Mouse (Mus musculus) C2C12 (cell line): Measurements from ENCODE around the gene Ccdc58. TPM values are rescaled to one million over a fixed set of nuclear protein-coding genes. Genes with fewer than 3 reads are reported as not detected.

Source experiments
- H3K27me3 ChIP-seq: one replicate; pipeline ENCODE4 v1.6.1; 2011; ENCODE audit not compliant: control insufficient read depth, insufficient read depth, insufficient read length
- H3K36me3 ChIP-seq: one replicate; pipeline ENCODE4 v1.6.1; 2011; ENCODE audit not compliant: control insufficient read depth, insufficient read depth
- H3K4me3 ChIP-seq: one replicate; pipeline ENCODE4 v1.5.1; 2011; ENCODE audit warnings: mild to moderate bottlenecking, control low read depth; ENCODE audit not compliant: poor library complexity, insufficient read depth, severe bottlenecking
- H3K79me2 ChIP-seq: one replicate; pipeline ENCODE4 v1.6.1; 2011; ENCODE audit not compliant: control insufficient read depth, insufficient read depth
- H3K79me3 ChIP-seq: one replicate; pipeline ENCODE4 v1.6.1; 2011; ENCODE audit warnings: low read depth, control low read depth
- H3ac ChIP-seq: one replicate; pipeline ENCODE3; 2011; ENCODE audit warnings: low read depth; ENCODE audit not compliant: control insufficient read depth, insufficient read length
- CEBPB ChIP-seq: IDR thresholded peaks from one replicate; pipeline ENCODE4 v1.6.1; 2011; ENCODE audit warnings: low read depth, mild to moderate bottlenecking, control low read depth, moderate library complexity
- CTCF ChIP-seq: IDR thresholded peaks from one replicate; pipeline ENCODE4 v1.5.1; 2011; ENCODE audit not compliant: control insufficient read depth, insufficient read depth, insufficient read length
- FOSL1 ChIP-seq: IDR thresholded peaks from one replicate; pipeline ENCODE4 v1.8.0; 2011; ENCODE audit warnings: mild to moderate bottlenecking, low read length; ENCODE audit not compliant: poor library complexity, insufficient read depth, severe bottlenecking
- MAX ChIP-seq: IDR thresholded peaks from one replicate; pipeline ENCODE4 v1.6.1; 2011; ENCODE audit warnings: mild to moderate bottlenecking, control low read depth
- MYOD1 ChIP-seq: IDR thresholded peaks from one replicate; pipeline ENCODE4 v1.6.1; 2011; ENCODE audit warnings: low read depth; ENCODE audit not compliant: control insufficient read depth, insufficient read length
- MYOG ChIP-seq: IDR thresholded peaks from one replicate; pipeline ENCODE4 v1.6.1; 2011; ENCODE audit not compliant: control insufficient read depth, insufficient read length; ENCODE audit errors: extremely low read depth
- USF1 ChIP-seq: IDR thresholded peaks from one replicate; pipeline ENCODE4 v1.6.1; 2011; ENCODE audit warnings: low read depth, mild to moderate bottlenecking, control low read depth, moderate library complexity
- polyA plus RNA-seq: library from polyadenylated mRNA; unstranded; fragments of >200 nt; fragmentation: generic; extraction: Trizol; gene quantifications from one replicate; pipeline ENCODE4 v1.2.1, GENCODE M21; 2012; ENCODE audit warnings: missing spikeins

Ccdc58 gene
- polyA plus RNA-seq, 1 experiment = 52.8 TPM

GRCm38 (mm10) chr16:36063315-36063714 is 8.2 kb upstream of the Ccdc58 start:
- no peak overlapping the region for H3K4me3 ChIP-seq
- peaks cover 10% of the 10 kb centered on the region for H3K36me3 ChIP-seq
- peaks cover 8% of the 10 kb centered on the region for H3K79me3 ChIP-seq
- no peak for TF ChIP-seq USF1
- no peak for TF ChIP-seq MAX
- TF ChIP-seq FOSL1 = no peak
- no peak for TF ChIP-seq CEBPB
- no peak for TF ChIP-seq CTCF
- no peak for TF ChIP-seq MYOD1
- TF ChIP-seq MYOG = no peak
- H3K79me2 ChIP-seq = peaks cover 28% of the 10 kb centered on the region
- no peaks in the 10 kb centered on the region for H3K27me3 ChIP-seq
- H3ac ChIP-seq = no peak overlapping the region

DNA sequence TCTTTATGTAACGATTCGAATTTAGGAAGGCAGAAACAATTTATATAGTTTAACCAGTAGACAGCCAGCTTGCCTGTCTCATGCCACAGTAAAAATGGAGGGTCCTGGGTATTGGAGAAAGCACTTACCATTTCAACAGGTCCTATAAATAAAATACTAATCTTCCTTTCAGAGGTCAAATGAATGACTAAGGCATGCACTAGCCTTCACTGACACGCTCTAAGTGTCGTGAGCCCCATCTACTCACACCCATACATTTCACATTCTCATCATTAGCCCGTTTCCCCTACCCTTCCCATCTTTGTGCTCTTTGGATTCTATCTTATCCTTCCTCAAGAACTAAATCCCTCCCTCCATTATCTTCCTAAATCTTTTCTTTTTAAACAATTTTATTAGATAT is 6.6 kb upstream of the Ccdc58 start:
- Histone ChIP-seq H3K27me3 (no peaks in the 10 kb centered on the region), H3K36me3 (peaks cover 15% of the 10 kb centered on the region), H3K79me2 (peaks cover 38% of the 10 kb centered on the region), H3ac (no peak overlapping the region), H3K79me3 (peaks cover 18% of the 10 kb centered on the region), H3K4me3 (no peak overlapping the region)
- TF ChIP-seq USF1 (no peak), MAX (no peak), FOSL1 (no peak), CEBPB (no peak), CTCF (no peak), MYOD1 (no peak), MYOG (no peak)

- Histone ChIP-seq H3K4me3 (no peak overlapping the region), H3K79me3 (peaks cover 31% of the 10 kb centered on the region), H3K36me3 (peaks cover 15% of the 10 kb centered on the region), H3ac (no peak overlapping the region), H3K27me3 (no peaks in the 10 kb centered on the region), H3K79me2 (peaks cover 60% of the 10 kb centered on the region)
- TF ChIP-seq MYOD1 = no peak
- TF ChIP-seq CTCF = no peak
- TF ChIP-seq CEBPB = no peak
- TF ChIP-seq FOSL1 = no peak
- TF ChIP-seq MYOG = no peak
- no peak for TF ChIP-seq MAX
- no peak for TF ChIP-seq USF1
Observed at GRCm38 (mm10) chr16:36067694-36068093, 3.8 kb upstream of the Ccdc58 start.

- TF ChIP-seq MYOG (no peak), FOSL1 (no peak), MAX (no peak), CEBPB (no peak), USF1 (no peak), MYOD1 (no peak)
- no peaks in the 10 kb centered on the region for H3K27me3 ChIP-seq
Observed at GRCm38 (mm10) chr16:36068356-36068755, 3.1 kb upstream of the Ccdc58 start.

DNA sequence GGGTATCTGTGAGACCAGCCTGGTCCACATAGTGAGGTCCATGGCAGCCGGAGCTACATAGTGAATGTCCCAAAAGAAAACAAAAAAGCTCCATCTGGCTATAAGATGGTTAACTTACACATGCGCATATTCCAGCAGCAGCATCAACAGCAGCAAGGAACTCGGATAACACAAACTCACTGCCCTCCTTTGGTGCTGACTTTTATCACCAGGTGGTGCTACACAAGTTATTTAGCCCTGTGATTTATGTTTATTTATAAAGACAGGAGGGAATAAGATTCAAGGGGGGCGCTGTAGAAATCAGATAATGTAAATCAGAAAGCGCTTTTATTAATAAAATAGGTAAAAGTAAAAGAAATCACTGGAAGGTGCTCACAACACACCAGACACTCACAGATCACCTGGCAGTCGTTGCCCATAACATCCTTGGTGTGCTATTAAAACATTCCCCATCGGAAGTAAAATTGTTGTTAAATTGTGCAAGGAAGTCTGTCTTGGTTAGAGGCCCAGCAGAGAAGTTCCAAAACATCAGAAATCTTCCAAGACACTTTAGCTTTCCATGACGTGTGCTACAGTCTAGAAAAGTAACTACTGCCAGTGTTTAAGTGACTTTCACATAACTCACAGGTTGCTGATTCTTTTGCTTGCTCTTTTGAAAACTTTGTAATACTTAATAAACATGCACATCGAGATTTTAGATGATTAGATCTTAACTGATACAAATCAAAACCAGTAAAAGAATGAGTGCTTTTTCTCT is 1.5 kb upstream of the Ccdc58 start:
- Histone ChIP-seq H3K79me3 (peaks cover 53% of the 10 kb centered on the region), H3K79me2 (peaks cover 83% of the 10 kb centered on the region), H3K27me3 (no peaks in the 10 kb centered on the region), H3ac (no peak overlapping the region), H3K4me3 (peak overlapping the region; percentile 82), H3K36me3 (peaks cover 15% of the 10 kb centered on the region)
- TF ChIP-seq MYOG (no peak), USF1 (no peak), FOSL1 (no peak), CTCF (no peak), CEBPB (no peak), MYOD1 (no peak), MAX (no peak)

More at GRCm38 (mm10) chr16:36068356-36068755, 3.1 kb upstream of the Ccdc58 start:
- Histone ChIP-seq H3K79me3 (peaks cover 37% of the 10 kb centered on the region), H3ac (no peak overlapping the region), H3K36me3 (peaks cover 15% of the 10 kb centered on the region), H3K79me2 (peaks cover 66% of the 10 kb centered on the region), H3K4me3 (no peak overlapping the region)

GRCm38 (mm10) chr16:36071071-36071449 is 425 bp upstream of the Ccdc58 start:
- peak overlapping the region; percentile 84 for H3ac ChIP-seq
- H3K79me3 ChIP-seq = peaks cover 62% of the 10 kb centered on the region
- H3K4me3 ChIP-seq = peak overlapping the region; percentile 82
- TF ChIP-seq FOSL1 (no peak), MAX (no peak), MYOD1 (no peak), CTCF (no peak), MYOG (no peak), USF1 (no peak), CEBPB (no peak)
- H3K79me2 ChIP-seq = peaks cover 88% of the 10 kb centered on the region
- H3K36me3 ChIP-seq = peaks cover 21% of the 10 kb centered on the region
- no peaks in the 10 kb centered on the region for H3K27me3 ChIP-seq
